Mouse (Mus musculus) bone marrow, adult 2 months (tissue): ENCODE results near the gene Ylpm1. TPM values are rescaled to one million over a fixed set of nuclear protein-coding genes. Genes with fewer than 3 reads are reported as not detected.

Experiments
- H3K27ac ChIP-seq: fragments of 200-500 bp; 2 replicates; pipeline ENCODE4 v1.5.1; 2012; ENCODE audit warnings: low read depth, mild to moderate bottlenecking, control low read depth, inconsistent platforms, low read length; ENCODE audit not compliant: control insufficient read depth, poor library complexity, insufficient read depth
- H3K4me1 ChIP-seq: fragments of 200-500 bp; 2 replicates; pipeline ENCODE4 v1.6.1; 2011; ENCODE audit warnings: low read length; ENCODE audit not compliant: control insufficient read depth, insufficient read depth
- H3K4me3 ChIP-seq: fragments of 200-500 bp; replicated peaks from 2 replicates; pipeline ENCODE3; 2011; ENCODE audit warnings: mild to moderate bottlenecking, low read depth, low read length, control low read depth; ENCODE audit not compliant: control insufficient read depth
- CTCF ChIP-seq: fragments of 200-500 bp; IDR thresholded peaks from 2 replicates; pipeline ENCODE4 v1.5.1; 2011; ENCODE audit warnings: low read length, control low read depth; ENCODE audit not compliant: control insufficient read depth, insufficient read depth
- POLR2A ChIP-seq: fragments of 200-500 bp; IDR thresholded peaks from 2 replicates; pipeline ENCODE4 v1.6.1; 2011; ENCODE audit warnings: low read depth, mild to moderate bottlenecking, control low read depth, low read length, borderline replicate concordance; ENCODE audit not compliant: control insufficient read depth
- WGBS: fragments of 180-500 bp; shearing (Covaris S2); methylation state at CpG from one replicate; pipeline ENCODE4 v1.1.7; 2018; 5-methylcytosine and 5-hydroxymethylcytosine counted together
- polyA plus RNA-seq: library from polyadenylated mRNA; stranded (reverse); fragments of >200 nt; gene quantifications from 2 replicates; pipeline ENCODE4 v1.2.4, GENCODE M21; 2011; ENCODE audit warnings: low replicate concordance; ENCODE audit not compliant: missing spikeins, insufficient read depth, insufficient read length

Gene Ylpm1
- polyA plus RNA-seq, 1 experiment: 36.2 TPM

DNA sequence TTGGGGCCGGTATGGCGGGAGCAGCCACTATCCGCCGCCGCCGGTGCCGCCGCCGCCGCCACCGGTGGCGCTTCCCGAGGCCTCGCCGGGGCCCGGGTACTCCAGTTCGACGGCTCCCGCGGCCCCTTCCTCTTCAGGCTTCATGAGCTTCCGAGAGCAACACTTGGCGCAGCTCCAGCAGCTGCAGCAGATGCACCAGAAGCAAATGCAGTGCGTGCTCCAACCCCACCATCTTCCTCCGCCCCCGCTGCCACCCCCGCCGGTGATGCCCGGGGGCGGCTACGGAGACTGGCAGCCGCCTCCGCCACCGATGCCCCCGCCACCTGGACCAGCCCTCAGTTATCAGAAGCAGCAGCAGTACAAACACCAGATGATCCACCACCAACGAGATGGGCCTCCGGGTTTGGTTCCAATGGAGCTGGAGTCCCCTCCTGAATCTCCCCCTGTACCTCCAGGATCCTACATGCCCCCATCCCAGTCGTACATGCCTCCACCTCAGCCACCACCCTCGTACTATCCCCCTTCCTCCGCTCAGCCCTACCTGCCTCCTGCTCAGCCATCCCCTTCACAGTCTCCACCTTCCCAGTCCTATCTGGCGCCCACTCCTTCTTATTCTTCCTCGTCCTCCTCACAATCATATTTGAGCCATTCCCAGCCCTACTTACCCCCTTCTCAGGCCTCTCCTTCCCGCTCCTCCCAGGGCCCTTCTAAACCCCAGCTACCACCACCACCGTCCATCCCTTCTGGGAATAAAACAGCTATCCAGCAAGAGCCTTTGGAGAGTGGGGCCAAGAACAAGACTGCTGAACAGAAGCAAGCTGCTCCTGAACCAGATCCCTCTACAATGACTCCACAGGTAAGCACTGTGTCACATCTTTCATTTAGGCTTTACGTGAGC, 629 bp downstream of the Ylpm1 start:
- Histone ChIP-seq H3K4me3 (peak overlapping the region; percentile 90), H3K4me1 (peaks cover 1% of the 10 kb centered on the region; the same call in 1 of the 2 replicates), H3K27ac (peak overlapping the region; percentile 72)
- TF ChIP-seq POLR2A: no peak
- no peak for TF ChIP-seq CTCF
- under 1% methylated on average over 44 of the region's 44 CpGs for WGBS

DNA sequence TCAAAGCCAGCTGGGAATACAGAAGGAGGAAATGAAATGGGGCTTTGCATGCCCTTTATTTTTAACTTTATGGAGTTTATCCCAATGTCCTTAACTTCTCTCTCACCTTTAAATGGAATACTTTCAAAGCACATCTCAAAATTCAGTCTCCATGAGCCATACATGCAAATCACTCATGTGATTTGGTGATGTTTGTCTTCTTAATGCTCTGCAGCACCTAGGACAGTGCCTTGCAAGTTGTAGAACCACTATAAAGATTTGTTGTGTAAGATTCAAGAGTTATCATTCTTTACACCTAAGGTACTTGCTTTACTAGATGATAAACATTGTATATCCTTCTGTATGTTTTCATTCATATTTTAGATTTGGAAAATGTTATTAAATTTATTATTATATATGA, 2.9 kb downstream of the Ylpm1 start:
- TF ChIP-seq CTCF (no peak), POLR2A (no peak)
- no peak overlapping the region for H3K4me3 ChIP-seq

DNA sequence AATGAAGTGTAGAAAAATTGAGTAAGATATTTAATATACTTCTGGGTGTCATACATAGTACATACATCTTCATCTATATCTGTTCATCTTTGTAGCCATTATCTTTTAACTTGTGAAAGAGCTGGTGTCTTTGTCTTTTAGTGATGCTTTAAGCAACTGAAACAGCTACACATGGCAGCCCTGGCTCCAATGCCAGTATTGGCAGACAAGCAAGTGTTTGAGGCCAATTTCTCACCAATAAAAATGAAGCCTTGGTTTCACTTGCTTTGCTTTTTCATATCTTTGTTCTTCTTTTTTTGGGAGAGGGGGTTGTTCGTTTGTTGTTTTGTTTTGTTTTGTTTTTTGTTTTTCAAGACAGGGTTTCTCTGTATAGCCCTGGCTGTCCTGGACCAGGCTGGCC, 10.1 kb downstream of the Ylpm1 start:
- H3K27ac ChIP-seq: no peak overlapping the region
- WGBS: 77% methylated on average over 1 of the region's 1 CpGs
- no peak overlapping the region for H3K4me3 ChIP-seq
- H3K4me1 ChIP-seq: no peaks in the 10 kb centered on the region
- TF ChIP-seq POLR2A: no peak
- no peak for TF ChIP-seq CTCF

More for the DNA sequence above, 2.9 kb downstream of the Ylpm1 start:
- no peak overlapping the region for H3K27ac ChIP-seq
- H3K4me1 ChIP-seq: peaks cover 1% of the 10 kb centered on the region; the same call in 1 of the 2 replicates

DNA sequence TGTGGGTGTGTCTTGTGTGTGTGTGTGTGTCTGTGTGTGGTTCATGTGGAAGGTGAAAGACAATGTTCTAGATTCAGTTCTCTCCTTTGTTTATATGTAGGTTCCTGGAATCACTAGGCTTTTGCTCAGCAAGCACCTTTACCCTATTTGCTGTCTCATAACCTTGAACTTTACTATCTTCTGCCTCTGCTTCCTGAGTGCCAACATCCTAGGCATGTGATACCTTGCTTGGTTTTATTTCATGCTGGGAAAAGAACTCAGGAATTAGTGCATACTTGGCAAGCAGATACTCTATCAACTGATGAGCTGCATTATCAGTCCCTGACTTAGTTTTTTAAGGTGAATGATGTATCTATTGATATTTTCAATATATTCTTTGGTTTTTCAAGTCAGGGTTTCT, 10.9 kb downstream of the Ylpm1 start:
- TF ChIP-seq CTCF (no peak), POLR2A (no peak)
- no peak overlapping the region for H3K27ac ChIP-seq
- no peaks in the 10 kb centered on the region for H3K4me1 ChIP-seq
- H3K4me3 ChIP-seq: no peak overlapping the region

DNA sequence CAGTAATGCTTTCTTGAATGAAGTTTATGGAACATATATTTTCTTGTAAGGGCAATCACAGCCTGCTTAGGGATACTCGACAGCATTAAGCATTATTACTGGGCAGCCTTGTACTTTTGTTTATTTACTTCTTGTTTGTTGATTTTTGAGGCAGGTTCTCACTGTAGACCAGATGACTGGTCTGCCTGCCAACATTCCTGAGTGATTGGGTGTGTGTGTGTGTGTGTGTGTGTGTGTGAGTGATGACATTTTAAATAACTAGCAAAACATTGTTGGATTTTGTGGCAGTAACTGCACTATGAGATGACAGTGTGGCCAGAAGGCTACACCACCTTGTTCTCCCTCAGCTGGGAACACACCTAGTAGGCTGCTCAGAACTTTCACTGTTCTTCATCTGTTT, 13.7 kb downstream of the Ylpm1 start:
- Histone ChIP-seq H3K4me1 (no peaks in the 10 kb centered on the region), H3K4me3 (no peak overlapping the region), H3K27ac (no peak overlapping the region)
- no peak for TF ChIP-seq CTCF
- TF ChIP-seq POLR2A: no peak
- WGBS: 67% methylated on average over 1 of the region's 1 CpGs

DNA sequence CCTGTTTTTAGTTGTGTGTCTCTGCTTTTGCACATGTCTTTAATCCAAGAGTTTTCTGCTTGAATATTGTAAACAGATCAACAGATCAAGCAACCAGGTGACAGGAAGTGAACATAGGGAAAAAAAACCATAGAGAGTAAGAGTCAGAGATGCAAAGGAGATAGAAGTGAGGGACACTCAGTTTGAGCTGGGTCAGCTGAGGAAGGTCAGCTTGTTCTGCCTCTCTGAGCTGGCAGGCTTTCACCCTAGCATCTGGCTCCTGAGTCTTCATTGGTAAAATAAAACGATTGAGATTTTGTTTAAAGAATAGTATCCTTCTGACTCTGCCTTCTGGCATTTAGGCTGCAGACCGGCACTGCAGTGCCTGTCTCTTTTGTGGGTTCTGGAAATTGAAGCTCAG, 14.4 kb downstream of the Ylpm1 start:
- no peak for TF ChIP-seq POLR2A
- no peak for TF ChIP-seq CTCF

GRCm38 (mm10) chr12:85012185-85012584, 16.1 kb downstream of the Ylpm1 start:
- WGBS: 77% methylated on average over 2 of the region's 2 CpGs
- TF ChIP-seq CTCF (no peak), POLR2A (no peak)
- Histone ChIP-seq H3K4me1 (no peaks in the 10 kb centered on the region), H3K4me3 (no peak overlapping the region), H3K27ac (no peak overlapping the region)

More for the DNA sequence above, 14.4 kb downstream of the Ylpm1 start:
- 84% methylated on average over 2 of the region's 2 CpGs for WGBS
- H3K4me1 ChIP-seq: no peaks in the 10 kb centered on the region
- H3K27ac ChIP-seq: no peak overlapping the region
- no peak overlapping the region for H3K4me3 ChIP-seq

DNA sequence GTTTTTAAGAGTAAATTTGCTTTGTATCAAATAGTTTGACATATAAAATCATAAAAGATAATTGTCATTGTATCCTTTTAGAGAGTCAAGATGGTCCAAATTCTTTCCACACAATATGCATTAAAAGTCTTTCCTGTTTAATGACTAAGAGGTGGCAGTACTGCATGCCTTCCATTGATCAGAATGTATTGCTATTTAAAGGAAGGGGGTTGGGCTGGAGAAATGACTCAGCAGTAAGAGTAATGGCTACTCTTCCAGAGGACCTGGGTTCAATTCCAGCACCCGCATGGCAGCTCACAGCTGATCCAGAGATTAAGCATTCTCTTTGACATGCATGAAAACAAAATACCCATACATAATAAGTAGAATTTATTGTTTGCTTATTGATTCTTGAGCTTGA, 25.9 kb downstream of the Ylpm1 start:
- 98% methylated on average over 1 of the region's 1 CpGs for WGBS
- H3K27ac ChIP-seq: no peak overlapping the region
- no peak overlapping the region for H3K4me3 ChIP-seq
- TF ChIP-seq POLR2A: no peak
- no peak for TF ChIP-seq CTCF
- H3K4me1 ChIP-seq: no peaks in the 10 kb centered on the region

GRCm38 (mm10) chr12:85032710-85033109, 36.6 kb downstream of the Ylpm1 start:
- no peaks in the 10 kb centered on the region for H3K4me1 ChIP-seq
- no peak for TF ChIP-seq CTCF
- TF ChIP-seq POLR2A: no peak
- no peak overlapping the region for H3K4me3 ChIP-seq
- H3K27ac ChIP-seq: no peak overlapping the region
- WGBS: 90% methylated on average over 2 of the region's 2 CpGs
